Mouse (Mus musculus): ENCODE data around the gene Rps3a1.
"Not testable (repeated sequence)": the region's sequence is repeated elsewhere in the genome, so short reads cannot be mapped to it uniquely, and the experiment has no call there.

Gene Rps3a1

DNA sequence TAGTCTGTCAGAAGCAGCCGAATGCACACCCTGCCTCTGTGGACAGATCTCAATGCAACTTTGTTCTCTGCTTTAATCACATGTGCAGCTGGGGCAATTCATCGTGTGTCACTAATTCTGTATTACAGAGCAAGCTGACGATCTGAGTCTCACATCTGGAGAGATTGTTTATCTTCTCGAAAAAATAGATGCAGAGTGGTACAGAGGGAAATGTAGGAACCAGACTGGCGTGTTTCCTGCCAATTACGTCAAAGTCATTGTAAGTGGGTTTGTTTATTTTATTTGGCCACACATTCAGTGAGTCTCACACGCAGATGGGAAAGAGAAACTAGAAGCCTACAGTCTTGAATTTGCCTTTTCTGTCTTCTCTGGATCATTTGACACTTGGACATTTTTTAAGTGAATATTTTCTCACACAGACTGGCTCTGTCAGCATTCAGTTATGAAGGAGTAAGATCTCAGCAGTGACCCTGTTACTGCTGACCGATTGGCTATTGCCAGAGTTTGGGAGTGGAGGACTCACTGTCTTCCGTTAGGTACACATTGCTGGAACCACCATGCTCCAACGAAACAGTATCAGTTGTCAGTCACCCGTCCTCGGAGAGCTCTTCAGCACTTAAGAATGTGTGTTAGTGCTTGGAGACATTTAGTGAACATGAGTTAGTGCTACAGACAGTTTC, 27.7 kb downstream of the Rps3a1 start:
- peak; percentile 91 for DNase-seq (ENCODE audit: low read depth)

DNA sequence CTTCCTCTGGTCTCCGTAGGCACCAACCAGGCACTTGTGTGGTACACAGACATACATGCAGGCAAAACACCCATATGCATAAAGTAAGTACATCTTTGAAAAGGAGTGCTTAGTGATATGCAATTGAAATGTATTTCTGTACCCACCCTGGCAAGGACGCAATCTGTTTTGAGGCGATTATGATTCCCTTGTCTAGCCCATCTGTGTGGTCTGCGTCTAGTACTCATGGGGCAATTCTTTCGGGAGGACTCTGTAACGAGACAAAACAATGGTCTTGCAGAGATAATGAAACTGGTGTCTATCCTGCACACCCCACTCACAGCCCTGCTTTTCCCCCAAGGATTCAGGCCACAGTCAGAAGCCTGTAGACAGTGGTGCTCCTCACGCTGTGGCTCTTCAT, 29.7 kb downstream of the Rps3a1 start:
- DNase-seq (ENCODE audit: low read depth), result no peak

DNA sequence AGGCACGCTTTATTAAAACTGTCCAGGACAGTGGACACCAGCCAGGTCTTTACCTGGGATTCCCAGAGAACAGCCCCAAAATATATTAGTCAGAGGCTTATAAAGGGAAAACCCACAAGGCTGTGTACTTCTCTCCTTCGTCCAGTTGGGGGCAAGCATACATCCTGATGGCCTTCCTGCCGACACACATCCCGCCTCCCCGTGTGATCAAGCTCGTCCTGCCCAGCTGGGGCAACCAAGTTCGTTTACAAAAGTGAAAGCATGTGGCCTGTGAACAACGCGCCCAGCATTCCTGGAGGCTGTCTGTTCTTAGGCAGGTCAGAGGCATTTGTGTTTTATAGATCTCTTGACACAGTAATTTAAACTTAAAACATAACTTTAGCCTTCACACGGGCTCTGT, 32.4 kb downstream of the Rps3a1 start:
- DNase-seq (ENCODE audit: low read depth), result peak; percentile 81

DNA sequence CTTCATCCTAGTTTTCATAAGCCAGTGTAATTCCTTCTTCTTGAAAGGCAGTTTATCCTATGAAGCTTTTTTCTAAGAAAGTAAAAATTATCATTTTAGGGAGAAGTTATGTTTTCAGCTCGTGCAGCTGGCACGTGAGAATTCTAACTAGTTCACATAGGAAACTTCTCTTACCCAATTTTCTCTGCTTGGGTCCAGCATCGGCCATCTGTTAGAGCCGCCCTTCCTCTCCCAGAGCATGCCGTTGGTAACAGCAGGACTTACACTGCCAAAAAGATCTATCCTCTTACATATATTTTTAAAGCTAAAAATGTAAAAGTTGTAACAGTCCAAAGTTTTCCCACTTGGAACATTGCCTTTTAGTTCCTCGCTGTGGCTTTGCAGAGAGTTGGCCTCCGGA, 33.4 kb downstream of the Rps3a1 start:
- DNase-seq (ENCODE audit: low read depth), result peak; percentile 21

DNA sequence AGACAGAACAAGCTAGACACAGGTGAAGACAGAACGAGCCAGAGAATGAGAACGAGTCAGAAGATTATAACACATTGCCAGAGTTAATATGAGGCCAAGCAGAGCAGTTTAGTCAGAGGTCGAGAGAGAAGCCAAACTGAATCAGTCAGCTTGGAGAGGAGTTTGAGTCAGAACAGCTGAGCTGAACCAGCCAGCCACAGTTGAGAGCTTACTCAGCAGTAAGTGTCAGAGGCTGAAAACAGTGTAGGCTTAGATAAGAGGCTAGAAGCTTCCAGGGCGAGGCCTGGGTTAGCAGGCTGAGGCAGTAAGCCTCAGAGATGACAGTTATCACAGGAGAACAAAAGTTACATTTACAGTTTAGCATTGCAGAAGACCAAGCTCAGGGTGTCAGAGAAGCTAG, 33.9 kb downstream of the Rps3a1 start:
- peak; percentile 26 for DNase-seq (ENCODE audit: low read depth)

DNA sequence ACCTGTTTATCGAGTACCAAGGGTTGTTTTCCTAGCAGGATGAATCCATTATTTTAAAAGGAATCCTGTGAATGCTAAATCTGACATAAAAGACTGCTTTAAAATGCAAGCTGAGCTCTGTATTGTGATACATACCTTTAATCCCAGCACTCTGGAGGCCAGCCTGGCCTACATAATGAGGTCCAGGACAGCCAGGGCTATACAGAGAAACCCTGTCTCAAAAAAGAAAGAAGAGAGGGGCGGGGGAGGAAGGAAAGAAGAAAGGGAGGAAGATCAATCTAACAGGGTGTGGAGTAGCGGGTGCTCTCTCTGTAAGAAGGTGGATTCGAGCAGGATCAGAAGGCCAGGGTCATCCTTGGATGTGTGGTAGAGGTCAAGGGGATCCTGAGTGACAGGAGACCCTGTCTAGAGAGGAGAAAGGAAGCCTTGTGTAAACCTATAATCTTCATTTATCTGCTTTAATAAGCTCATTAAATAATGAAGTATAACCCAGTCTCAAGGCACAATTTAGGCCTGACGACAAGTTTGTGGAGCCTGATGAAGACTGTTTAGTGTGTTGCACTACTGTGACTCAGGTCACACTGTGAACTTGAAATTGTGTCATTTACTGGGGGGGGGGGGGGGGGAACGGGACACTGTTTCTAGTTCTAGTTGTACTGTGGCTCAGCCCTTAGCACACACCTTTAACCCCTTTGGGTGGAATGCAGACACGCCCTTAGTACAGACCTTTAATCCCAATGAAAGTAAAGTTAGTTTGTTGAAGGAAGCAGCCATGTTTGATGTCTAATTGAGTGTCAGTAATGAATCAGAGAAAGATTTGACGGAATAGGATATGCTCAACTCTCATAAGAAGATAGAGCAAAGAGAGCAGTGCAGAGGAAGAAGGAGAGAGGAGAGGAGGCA, 34.6 kb downstream of the Rps3a1 start:
- no peak for DNase-seq (ENCODE audit: low read depth)

DNA sequence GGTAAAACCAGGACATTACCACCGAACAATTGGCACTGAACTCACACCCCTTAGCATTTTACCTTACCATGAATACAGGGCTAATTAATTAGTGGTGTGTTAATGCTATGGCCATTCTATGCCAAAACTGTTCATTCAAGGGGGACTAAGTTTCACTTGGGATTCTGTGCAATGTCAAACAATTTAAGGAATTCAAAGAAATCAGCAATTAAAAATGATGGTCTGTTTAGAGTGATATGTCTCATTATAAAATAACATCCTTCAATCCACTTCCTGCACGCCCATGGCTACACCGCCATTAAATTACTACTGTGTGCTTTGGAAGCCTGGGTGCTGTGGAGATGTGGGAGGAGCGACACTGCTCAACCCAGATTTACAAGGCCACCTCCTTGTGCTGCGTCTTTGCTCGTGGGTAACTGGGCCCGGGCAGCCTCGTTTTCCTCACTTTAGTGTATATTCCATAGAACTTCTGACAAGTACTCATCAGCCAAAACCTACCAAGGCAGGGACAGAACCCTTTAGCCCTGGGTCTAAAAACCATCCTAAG, 36.3 kb downstream of the Rps3a1 start:
- DNase-seq (ENCODE audit: low read depth), result no peak

DNA sequence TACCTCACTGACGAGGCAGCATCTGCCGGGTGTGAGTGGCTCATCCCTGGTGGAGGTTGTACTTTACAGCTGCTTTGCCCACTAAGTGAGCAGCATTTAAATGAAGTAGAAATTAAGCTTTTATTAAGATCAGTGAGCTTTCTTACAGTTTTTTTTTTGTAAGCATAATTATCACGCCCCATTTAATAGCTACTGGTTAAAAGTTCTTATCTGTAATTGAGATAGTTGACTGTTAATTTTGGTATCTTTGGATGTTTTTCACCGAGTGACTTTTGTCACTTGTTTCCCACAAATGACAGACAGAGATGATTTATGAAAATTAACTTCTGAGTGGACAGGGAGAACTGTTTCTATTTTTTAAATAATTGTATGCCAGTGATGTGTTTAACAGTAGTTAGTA, 37.6 kb downstream of the Rps3a1 start:
- no peak for DNase-seq (ENCODE audit: low read depth)

DNA sequence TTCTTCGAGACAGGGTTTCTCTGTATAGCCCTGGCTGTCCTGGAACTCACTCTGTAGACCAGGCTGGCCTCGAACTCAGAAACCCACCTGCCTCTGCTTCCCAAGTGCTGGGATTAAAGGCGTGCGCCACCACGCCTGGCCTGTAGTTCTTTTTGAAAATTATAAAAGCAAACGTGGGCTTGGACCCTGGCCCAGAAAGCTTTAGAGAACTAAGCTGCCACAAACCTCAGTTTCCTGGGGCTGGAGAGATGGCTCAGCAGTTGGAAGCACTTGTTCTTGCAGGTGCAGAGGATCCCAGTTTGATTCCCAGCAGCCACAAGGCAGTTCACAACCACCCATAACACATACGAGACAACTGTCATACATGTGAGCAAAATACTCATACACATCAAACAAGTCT, 38.1 kb downstream of the Rps3a1 start:
- not testable (repeated sequence) for DNase-seq (ENCODE audit: low read depth)

DNA sequence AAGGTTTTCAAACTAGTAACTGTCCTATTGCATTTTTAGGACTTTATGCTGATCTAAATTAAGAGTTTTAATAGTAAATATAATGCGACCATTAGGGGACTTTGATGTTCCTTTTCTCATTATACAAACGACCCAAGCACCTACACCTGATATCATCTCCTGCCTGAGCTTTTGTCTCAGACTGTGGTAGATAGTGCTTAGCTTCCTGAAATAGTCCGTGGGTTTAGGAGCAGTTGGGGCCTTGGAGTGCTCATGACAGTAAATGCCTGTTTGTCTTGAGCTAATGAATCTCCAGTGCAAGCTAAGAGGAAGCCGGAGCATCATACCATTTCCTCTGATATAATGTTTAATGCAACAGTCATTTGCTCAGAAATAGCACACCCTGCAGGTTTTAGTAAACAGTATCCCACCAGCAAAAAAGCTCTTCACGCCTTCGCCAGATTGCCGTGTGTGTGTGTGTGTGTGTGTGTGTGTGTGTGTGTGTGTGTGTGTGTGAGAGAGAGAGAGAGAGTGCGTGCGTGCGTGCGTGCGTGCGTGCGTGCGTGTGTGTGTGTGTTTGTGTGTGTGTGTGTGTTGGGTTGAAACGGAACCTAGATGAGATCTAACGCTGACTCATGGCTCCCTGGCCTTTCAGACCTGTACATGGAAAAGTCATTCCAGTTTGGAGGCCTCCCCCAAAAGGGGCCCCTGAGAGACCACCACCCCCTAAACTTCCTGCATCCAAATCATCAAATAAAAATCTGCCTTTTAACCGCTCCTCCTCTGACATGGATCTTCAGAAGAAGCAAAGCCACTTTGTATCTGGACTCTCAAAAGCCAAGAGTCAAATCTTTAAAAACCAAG, 38.8 kb downstream of the Rps3a1 start:
- DNase-seq (ENCODE audit: low read depth), result no peak

DNA sequence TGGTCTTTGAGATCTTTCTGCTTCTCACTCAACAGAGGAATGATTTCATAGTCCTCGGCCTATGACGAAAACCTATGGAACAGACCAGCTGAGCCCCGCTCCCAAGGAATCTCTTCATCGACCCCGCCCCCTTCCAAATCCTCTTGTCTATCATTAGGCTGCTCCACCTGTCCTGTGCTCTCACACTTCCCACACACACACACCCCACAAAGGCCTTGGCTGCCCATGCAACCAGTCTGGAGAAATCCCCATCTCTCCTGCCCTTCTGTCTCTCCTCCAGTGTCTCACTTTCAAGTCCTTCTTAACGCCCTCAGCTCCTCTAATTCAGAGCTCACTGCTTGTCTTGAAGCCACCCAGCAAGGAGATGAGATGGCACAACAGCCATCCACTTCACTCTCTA, 40.5 kb downstream of the Rps3a1 start:
- no peak for DNase-seq (ENCODE audit: low read depth)

DNA sequence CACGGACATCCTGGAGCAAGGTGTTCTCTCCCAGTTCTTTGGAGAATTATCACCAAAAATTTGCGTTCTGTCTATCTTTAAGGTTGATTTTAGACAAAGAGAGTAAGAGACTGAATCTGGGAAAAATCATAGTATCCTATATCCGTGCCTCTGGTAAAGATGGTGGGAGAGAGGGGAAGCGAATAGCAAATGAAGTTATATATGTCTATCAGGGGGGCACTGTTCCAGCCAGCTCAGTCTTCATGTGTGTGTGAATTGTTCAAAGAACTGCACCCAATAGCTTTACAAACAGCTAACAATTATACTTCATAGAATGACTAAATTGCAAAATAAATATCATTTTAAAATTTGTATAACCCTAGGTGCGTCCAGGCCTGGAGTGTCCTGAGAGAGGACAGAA, 48.6 kb downstream of the Rps3a1 start:
- DNase-seq (ENCODE audit: low read depth), result no peak

DNA sequence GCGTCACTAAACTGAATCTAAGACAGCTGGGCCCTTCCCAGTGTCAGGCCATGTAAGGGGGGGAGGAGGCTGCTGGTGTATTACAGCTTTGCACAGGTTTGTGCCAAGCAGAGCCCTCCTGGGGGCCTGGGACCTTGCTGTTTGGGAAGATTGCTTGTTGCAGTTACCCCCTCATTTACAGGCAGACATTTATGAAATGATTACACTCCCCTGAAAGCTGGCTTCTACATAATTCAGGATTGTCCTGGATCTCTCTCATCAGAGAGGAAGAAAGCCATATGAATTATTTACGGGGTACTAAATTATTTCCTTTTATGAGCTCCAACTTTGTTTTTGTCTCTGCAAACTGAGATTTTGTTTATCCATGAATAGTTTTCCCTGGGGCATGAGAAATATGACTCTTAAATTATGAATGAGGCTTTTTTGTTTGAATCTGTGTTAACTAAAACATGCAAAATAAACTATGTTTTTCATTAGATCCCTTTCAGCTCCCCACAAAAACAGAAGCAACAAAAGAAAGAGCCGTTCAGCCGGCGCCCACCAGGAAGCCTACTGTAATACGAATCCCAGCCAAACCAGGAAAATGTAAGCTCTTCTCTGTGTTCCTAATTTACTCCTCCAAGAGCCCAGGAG, 49.2 kb downstream of the Rps3a1 start:
- no peak for DNase-seq (ENCODE audit: low read depth)
